Mouse (Mus musculus) liver, embryonic 12.5 days (tissue): ENCODE measurements around the gene Zfp112. TPM values are rescaled to one million over a fixed set of nuclear protein-coding genes. Genes with fewer than 3 reads are reported as not detected.
"Not testable (repeated sequence)": the region's sequence is repeated elsewhere in the genome, so short reads cannot be mapped to it uniquely, and the experiment has no call there.

Experiments used
- ATAC-seq: fragments of 200-750 bp; cut with Nextera tagmentation; 2 replicates; pipeline ENCODE4 v1.8.0; 2017; ENCODE audit warnings: moderate number of reproducible peaks, mild to moderate bottlenecking, moderate library complexity
- H3K27ac ChIP-seq: fragments of 300-500 bp; sonication (generic); 2 replicates; pipeline ENCODE4 v1.5.1; 2016; ENCODE audit warnings: mild to moderate bottlenecking
- H3K27me3 ChIP-seq: fragments of 300-500 bp; sonication (generic); replicated peaks from 2 replicates; pipeline ENCODE4 v1.6.1; 2016; ENCODE audit warnings: mild to moderate bottlenecking, moderate library complexity
- H3K36me3 ChIP-seq: fragments of 300-500 bp; sonication (generic); 2 replicates; pipeline ENCODE4 v1.6.1; 2016; ENCODE audit warnings: mild to moderate bottlenecking, moderate library complexity
- H3K4me1 ChIP-seq: fragments of 300-500 bp; sonication (generic); 2 replicates; pipeline ENCODE4 v1.6.1; 2016
- H3K4me2 ChIP-seq: fragments of 300-500 bp; sonication (generic); 2 replicates; pipeline ENCODE4 v1.6.1; 2016; ENCODE audit warnings: mild to moderate bottlenecking, moderate library complexity
- H3K4me3 ChIP-seq: fragments of 300-500 bp; sonication (generic); 2 replicates; pipeline ENCODE4 v1.5.1; 2016; ENCODE audit warnings: mild to moderate bottlenecking, moderate library complexity
- H3K9ac ChIP-seq: fragments of 300-500 bp; sonication (generic); 2 replicates; pipeline ENCODE4 v1.6.1; 2016; ENCODE audit warnings: mild to moderate bottlenecking, moderate library complexity
- H3K9me3 ChIP-seq: fragments of 300-500 bp; sonication (generic); replicated peaks from 2 replicates; pipeline ENCODE4 v1.6.1; 2016; ENCODE audit warnings: mild to moderate bottlenecking, moderate library complexity
- WGBS: fragments of 180-500 bp; shearing (Covaris S2); methylation state at CpG from one replicate; pipeline ENCODE4 v1.1.7; 2016; ENCODE audit not compliant: insufficient replicate concordance; 5-methylcytosine and 5-hydroxymethylcytosine counted together
- polyA plus RNA-seq: library from polyadenylated mRNA; unstranded; fragments of >200 nt; fragmentation: Nextera tagmentation; extraction: Ambion mirVana; gene quantifications from 2 replicates; pipeline ENCODE4 v1.2.1, GENCODE M21; 2016

The Zfp112 gene
- polyA plus RNA-seq = 1.4 and 1.5 TPM in 2 replicates

GRCm38 (mm10) chr7:24112156-24112856 is at the start of gene Zfp112:
Gene Zfp112, plus strand, starts transcription at chr7:24112314.
- WGBS = 6% methylated on average over 23 of the region's 23 CpGs
- H3K36me3 ChIP-seq = peaks cover 24% of the 10 kb centered on the region
- peak within 1 kb of the TSS; percentile 61 for H3K4me3 ChIP-seq
- H3K27me3 ChIP-seq = no peaks in the 10 kb centered on the region
- peak within 1 kb of the TSS; percentile 61 for H3K9ac ChIP-seq
- H3K4me1 ChIP-seq = peaks cover 24% of the 10 kb centered on the region
- ATAC-seq = peak; percentile 83
- peaks cover 20% of the 10 kb centered on the region for H3K9me3 ChIP-seq
- peak within 1 kb of the TSS; percentile 78 for H3K4me2 ChIP-seq
- peak within 1 kb of the TSS; percentile 36; the same call in 1 of the 2 replicates for H3K27ac ChIP-seq

- not testable (repeated sequence) for H3K27me3 ChIP-seq, H3K4me1 ChIP-seq, ATAC-seq, H3K36me3 ChIP-seq, H3K9me3 ChIP-seq, H3K4me2 ChIP-seq, H3K4me3 ChIP-seq, H3K9ac ChIP-seq, H3K27ac ChIP-seq
- 13% methylated on average over 1 of the region's 1 CpGs for WGBS
These were observed 37.7 kb upstream of the Zfp112 start for GRCm38 (mm10) chr7:24074424-24074823.

GRCm38 (mm10) chr7:24081634-24082431 is 30.3 kb upstream of the Zfp112 start, which contains the start of gene Zfp180:
Gene Zfp180, plus strand, starts transcription at chr7:24081924.
- H3K9me3 ChIP-seq = no peaks in the 10 kb centered on the region
- H3K4me3 ChIP-seq = peak within 1 kb of the TSS; percentile 64
- peaks cover 30% of the 10 kb centered on the region for H3K4me1 ChIP-seq
- peak; percentile 95 for ATAC-seq
- WGBS = 16% methylated on average over 44 of the region's 44 CpGs
- peak within 1 kb of the TSS; percentile 74 for H3K9ac ChIP-seq
- peak within 1 kb of the TSS; percentile 85 for H3K27ac ChIP-seq
- peak within 1 kb of the TSS; percentile 83 for H3K4me2 ChIP-seq
- H3K36me3 ChIP-seq = peaks cover 31% of the 10 kb centered on the region
- H3K27me3 ChIP-seq = peaks cover 4% of the 10 kb centered on the region; the same call in 1 of the 2 replicates

GRCm38 (mm10) chr7:24082457-24083235 is 29.5 kb upstream of the Zfp112 start:
- Histone ChIP-seq H3K9me3 (no peaks in the 10 kb centered on the region), H3K4me2 (peak overlapping the region; percentile 83), H3K27me3 (0 out of 2 replicates have a peak, but pooled peaks cover 4% of the 10 kb centered on the region), H3K27ac (peak overlapping the region; percentile 85), H3K9ac (peak overlapping the region; percentile 74), H3K4me1 (peaks cover 30% of the 10 kb centered on the region), H3K4me3 (peak overlapping the region; percentile 64), H3K36me3 (peaks cover 40% of the 10 kb centered on the region)
- WGBS = 32% methylated on average over 15 of the region's 15 CpGs
- ATAC-seq = peak; percentile 62

GRCm38 (mm10) chr7:24086871-24087270 is 25.2 kb upstream of the Zfp112 start:
- Histone ChIP-seq H3K4me3 (no peak overlapping the region), H3K4me1 (peaks cover 23% of the 10 kb centered on the region), H3K27ac (no peak overlapping the region), H3K36me3 (peaks cover 64% of the 10 kb centered on the region), H3K4me2 (no peak overlapping the region), H3K9me3 (no peaks in the 10 kb centered on the region), H3K9ac (no peak overlapping the region), H3K27me3 (no peaks in the 10 kb centered on the region)
- WGBS = 88% methylated on average over 4 of the region's 4 CpGs
- ATAC-seq = no peak

GRCm38 (mm10) chr7:24087485-24088125 is 24.5 kb upstream of the Zfp112 start:
- WGBS = 87% methylated on average over 12 of the region's 12 CpGs

GRCm38 (mm10) chr7:24104403-24104802 is 7.7 kb upstream of the Zfp112 start:
- no peaks in the 10 kb centered on the region for H3K4me1 ChIP-seq
- peaks cover 86% of the 10 kb centered on the region for H3K9me3 ChIP-seq
- H3K27me3 ChIP-seq = no peaks in the 10 kb centered on the region
- no peak for ATAC-seq
- H3K9ac ChIP-seq = no peak overlapping the region
- no peak overlapping the region for H3K4me3 ChIP-seq
- no peak overlapping the region for H3K27ac ChIP-seq
- H3K4me2 ChIP-seq = no peak overlapping the region
- peaks cover 100% of the 10 kb centered on the region for H3K36me3 ChIP-seq
- 89% methylated on average over 9 of the region's 9 CpGs for WGBS

More at GRCm38 (mm10) chr7:24087485-24088125, 24.5 kb upstream of the Zfp112 start:
- peaks cover 2% of the 10 kb centered on the region; the same call in 1 of the 2 replicates for H3K9me3 ChIP-seq
- H3K27me3 ChIP-seq = no peaks in the 10 kb centered on the region
- peaks cover 67% of the 10 kb centered on the region for H3K36me3 ChIP-seq
- no peak for ATAC-seq
- H3K27ac ChIP-seq = no peak overlapping the region
- no peak overlapping the region for H3K4me3 ChIP-seq
- H3K4me2 ChIP-seq = no peak overlapping the region
- peaks cover 21% of the 10 kb centered on the region for H3K4me1 ChIP-seq
- no peak overlapping the region for H3K9ac ChIP-seq

- H3K9me3 ChIP-seq = peaks cover 85% of the 10 kb centered on the region
These were observed 6.9 kb upstream of the Zfp112 start for GRCm38 (mm10) chr7:24105144-24105703.

GRCm38 (mm10) chr7:24110839-24111238 is 1.3 kb upstream of the Zfp112 start:
- H3K9me3 ChIP-seq = peaks cover 35% of the 10 kb centered on the region
- ATAC-seq = no peak
- 85% methylated on average over 7 of the region's 7 CpGs for WGBS
- peaks cover 17% of the 10 kb centered on the region for H3K4me1 ChIP-seq
- no peak overlapping the region for H3K27ac ChIP-seq
- no peaks in the 10 kb centered on the region for H3K27me3 ChIP-seq
- H3K9ac ChIP-seq = no peak overlapping the region
- no peak overlapping the region for H3K4me3 ChIP-seq
- peaks cover 38% of the 10 kb centered on the region for H3K36me3 ChIP-seq
- H3K4me2 ChIP-seq = no peak overlapping the region

More at GRCm38 (mm10) chr7:24105144-24105703, 6.9 kb upstream of the Zfp112 start:
- ATAC-seq = no peak
- Histone ChIP-seq H3K9ac (no peak overlapping the region), H3K36me3 (peaks cover 95% of the 10 kb centered on the region), H3K4me2 (no peak overlapping the region), H3K4me1 (no peaks in the 10 kb centered on the region), H3K27me3 (no peaks in the 10 kb centered on the region), H3K4me3 (no peak overlapping the region), H3K27ac (no peak overlapping the region)
- 88% methylated on average over 18 of the region's 18 CpGs for WGBS

- ATAC-seq = peak; percentile 53
- Histone ChIP-seq H3K27me3 (no peaks in the 10 kb centered on the region), H3K27ac (peak overlapping the region; percentile 36; the same call in 1 of the 2 replicates), H3K36me3 (peaks cover 29% of the 10 kb centered on the region), H3K9me3 (peaks cover 26% of the 10 kb centered on the region), H3K9ac (peak overlapping the region; percentile 61), H3K4me2 (peak overlapping the region; percentile 78), H3K4me1 (peaks cover 21% of the 10 kb centered on the region), H3K4me3 (peak overlapping the region; percentile 61)
- 16% methylated on average over 9 of the region's 9 CpGs for WGBS
These were observed 350 bp upstream of the Zfp112 start for GRCm38 (mm10) chr7:24111772-24112155.

GRCm38 (mm10) chr7:24113001-24113400 is 887 bp downstream of the Zfp112 start:
- Histone ChIP-seq H3K27ac (peak overlapping the region; percentile 36; the same call in 1 of the 2 replicates), H3K4me2 (peak overlapping the region; percentile 78), H3K4me1 (peaks cover 24% of the 10 kb centered on the region), H3K27me3 (no peaks in the 10 kb centered on the region), H3K9ac (peak overlapping the region; percentile 61; the same call in 1 of the 2 replicates), H3K36me3 (peaks cover 17% of the 10 kb centered on the region), H3K4me3 (peak overlapping the region; percentile 61), H3K9me3 (peaks cover 14% of the 10 kb centered on the region)
- ATAC-seq = peak; percentile 63
- WGBS = 12% methylated on average over 12 of the region's 12 CpGs
